Mouse (Mus musculus) thymus, adult 18-20 months (tissue): ENCODE data around the gene Dnm3.

Experiments
- DNase-seq, 2 experiments: peaks; one replicate each; pipeline ENCODE4 v3.0.0; 2022; ENCODE audit warnings: mixed read lengths in 2 of 2

The Dnm3 gene

GRCm38 (mm10) chr1:162156873-162157272 lies 321.0 kb downstream of the Dnm3 start:
- DNase-seq = no peak

GRCm38 (mm10) chr1:162155546-162155945 lies 322.3 kb downstream of the Dnm3 start:
- no peak for DNase-seq

- no peak for DNase-seq
Measured at GRCm38 (mm10) chr1:162153118-162153517, 324.7 kb downstream of the Dnm3 start.

GRCm38 (mm10) chr1:162149730-162150129 lies 328.1 kb downstream of the Dnm3 start:
- no peak for DNase-seq

GRCm38 (mm10) chr1:162147554-162147953 lies 330.3 kb downstream of the Dnm3 start:
- DNase-seq = no peak

- no peak for DNase-seq
Measured at GRCm38 (mm10) chr1:162145748-162146147, 332.1 kb downstream of the Dnm3 start.

- no peak for DNase-seq
Measured at GRCm38 (mm10) chr1:162144992-162145391, 332.8 kb downstream of the Dnm3 start.

GRCm38 (mm10) chr1:162143974-162144912 lies 333.6 kb downstream of the Dnm3 start:
- no peak for DNase-seq

GRCm38 (mm10) chr1:162142285-162142684 lies 335.5 kb downstream of the Dnm3 start:
- no peak for DNase-seq

GRCm38 (mm10) chr1:162136328-162136727 lies 341.5 kb downstream of the Dnm3 start:
- DNase-seq = no peak

- no peak for DNase-seq
Measured at GRCm38 (mm10) chr1:162135451-162136213, 342.2 kb downstream of the Dnm3 start.

- no peak for DNase-seq
Measured at GRCm38 (mm10) chr1:162134651-162135066, 343.2 kb downstream of the Dnm3 start.

- no peak for DNase-seq
Measured at GRCm38 (mm10) chr1:162132908-162133641, 344.8 kb downstream of the Dnm3 start.

- no peak for DNase-seq
Measured at GRCm38 (mm10) chr1:162126856-162127792, 350.7 kb downstream of the Dnm3 start.

GRCm38 (mm10) chr1:162124396-162124795 lies 353.4 kb downstream of the Dnm3 start:
- DNase-seq = no peak

- DNase-seq = no peak
Measured at GRCm38 (mm10) chr1:162121441-162122200, 356.2 kb downstream of the Dnm3 start.

- no peak for DNase-seq
Measured at GRCm38 (mm10) chr1:162109437-162109813, 368.4 kb downstream of the Dnm3 start.

GRCm38 (mm10) chr1:162108726-162109436 lies 369.0 kb downstream of the Dnm3 start:
- no peak for DNase-seq

GRCm38 (mm10) chr1:162108181-162108671 lies 369.6 kb downstream of the Dnm3 start:
- no peak for DNase-seq

GRCm38 (mm10) chr1:162107011-162107606 lies 370.7 kb downstream of the Dnm3 start:
- no peak for DNase-seq
